Mouse (Mus musculus) right cerebral cortex, postnatal 25 days (tissue): ENCODE data around the gene Ltbp4.

Source experiments
- DNase-seq: peaks from one replicate; pipeline ENCODE4 v3.0.0; 2022

Ltbp4 gene

DNA sequence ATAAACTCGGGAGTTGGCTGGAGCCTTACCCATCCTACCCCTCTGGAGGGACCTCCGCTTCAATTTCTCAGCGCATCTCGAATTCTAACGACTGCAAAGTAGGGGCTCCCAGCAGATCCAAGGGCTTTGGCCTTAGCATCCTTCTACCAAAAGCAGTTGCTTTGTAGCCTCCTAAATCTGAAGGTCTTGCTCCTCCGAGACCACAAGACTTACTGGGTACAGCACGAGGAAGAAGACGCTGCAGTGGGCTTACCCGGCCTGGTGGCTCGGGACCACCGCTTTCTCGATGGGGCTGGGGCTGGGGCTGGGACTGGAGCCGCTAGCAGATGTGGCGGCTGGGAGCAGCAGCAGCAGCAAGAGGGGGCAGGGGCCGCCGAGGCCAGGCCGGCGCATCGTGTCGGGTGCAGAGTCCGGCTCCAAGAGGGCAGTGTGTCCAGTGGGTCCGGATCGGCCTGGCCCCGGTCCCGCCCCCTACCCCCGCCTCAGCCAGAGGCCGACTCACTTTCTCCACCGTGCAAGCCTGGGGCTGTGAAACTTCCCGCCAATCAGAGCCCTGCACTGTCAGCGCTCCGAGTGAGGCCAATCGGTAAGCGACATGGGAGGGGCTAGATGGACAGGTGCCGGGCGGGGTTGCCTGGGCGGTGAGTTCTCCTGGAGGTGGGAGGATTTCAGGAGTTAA is at the start of gene Ltbp4:
Gene Ltbp4 (minus strand): TSS at position 518 of the 679 bp plus-strand sequence.
- no peak for DNase-seq

DNA sequence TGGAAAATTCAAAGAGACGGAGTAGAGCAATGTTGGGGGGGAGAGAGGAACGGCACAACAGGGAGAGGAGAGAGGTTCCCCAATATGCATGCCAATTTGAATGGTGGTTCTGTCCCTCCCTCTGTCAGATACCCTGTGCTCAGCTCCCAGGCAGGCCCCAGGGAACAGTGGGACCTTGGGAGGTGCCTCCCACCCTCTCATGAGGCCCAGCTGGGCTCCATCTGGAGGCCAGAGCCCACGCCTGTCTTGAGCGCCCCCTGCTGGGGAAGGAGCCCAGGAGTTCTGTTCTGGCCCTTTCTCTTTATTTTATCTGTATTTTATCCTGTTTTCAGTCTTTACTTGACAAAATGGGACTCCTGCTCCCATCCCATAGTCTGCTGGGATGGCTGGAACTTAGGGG is 47.2 kb upstream of the Ltbp4 start:
- no peak for DNase-seq

DNA sequence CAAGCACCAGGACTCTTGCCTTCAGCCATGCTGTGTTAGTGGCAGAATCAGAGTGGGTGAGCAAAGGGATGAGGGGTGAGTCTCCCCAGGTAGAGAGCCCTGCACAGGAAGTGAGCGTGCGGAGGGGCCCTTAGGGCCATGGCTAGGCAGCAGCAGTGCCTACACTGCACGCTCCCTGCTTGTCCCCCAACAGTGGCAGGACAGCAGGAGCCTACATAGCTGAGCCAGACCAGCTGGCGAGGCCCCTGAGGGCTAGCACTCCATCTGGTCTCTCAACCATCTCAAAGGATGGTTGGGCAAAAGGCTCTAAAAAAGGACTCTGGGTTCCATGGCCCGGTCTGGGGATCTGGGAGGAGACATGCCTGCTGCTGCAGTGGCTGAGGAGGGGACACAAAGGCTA is 46.6 kb upstream of the Ltbp4 start:
- DNase-seq: no peak

DNA sequence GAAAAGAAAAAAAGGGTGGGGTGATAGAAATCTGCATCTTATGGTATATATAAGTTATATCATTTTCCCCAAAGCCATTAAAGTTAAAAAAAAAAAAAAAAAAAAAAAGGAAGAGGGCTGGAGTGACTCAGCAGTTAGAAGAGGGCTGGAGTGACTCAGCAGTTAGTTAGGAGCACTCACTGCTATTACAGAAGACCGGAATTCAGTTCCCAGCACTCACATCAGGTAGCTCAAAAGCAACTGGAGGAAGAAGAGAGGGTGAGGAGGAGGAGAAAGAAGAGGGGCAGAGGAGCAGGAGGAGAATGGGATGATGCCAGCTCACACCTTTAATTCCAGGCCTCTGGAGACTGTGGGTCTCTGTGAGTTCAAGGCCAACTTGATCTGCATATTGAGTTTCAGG is 45.7 kb upstream of the Ltbp4 start:
- no peak for DNase-seq

DNA sequence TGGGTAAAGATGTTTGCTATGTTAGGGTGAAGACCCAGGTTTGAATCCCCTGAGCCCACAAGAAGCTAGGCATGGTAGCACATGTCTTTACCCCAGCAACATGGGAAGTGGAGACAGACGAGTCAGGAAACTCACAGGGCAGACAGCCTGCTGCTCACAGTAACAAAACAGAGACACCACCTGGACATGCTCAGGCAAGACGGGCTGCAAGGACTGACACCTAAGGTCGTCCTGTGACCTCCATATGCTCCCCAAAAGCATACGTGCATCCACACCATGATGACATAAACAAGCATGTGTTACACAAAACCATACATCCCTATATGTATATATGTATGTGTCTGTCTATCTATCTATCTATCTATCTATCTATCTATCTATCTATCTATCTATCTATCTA is 44.1 kb upstream of the Ltbp4 start:
- DNase-seq: no peak

DNA sequence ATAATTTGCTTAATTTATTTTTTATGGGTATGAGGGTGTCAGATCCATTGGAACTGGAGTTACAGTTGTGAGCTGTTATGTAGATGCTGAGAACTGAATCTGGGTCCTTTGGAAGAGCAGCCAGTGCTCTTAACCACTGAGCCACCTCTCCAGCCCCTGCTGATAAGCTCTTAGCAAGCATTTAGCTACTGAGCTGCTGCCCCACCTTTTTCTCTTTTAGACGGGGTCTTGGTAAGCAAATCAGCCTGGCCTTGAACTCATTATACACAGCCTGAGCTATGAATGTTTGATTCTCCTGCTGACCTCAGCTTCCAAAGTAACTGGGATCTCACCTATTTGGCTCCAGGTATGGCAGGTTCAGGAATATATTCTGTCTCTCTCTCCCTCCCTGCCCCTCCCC is 43.5 kb upstream of the Ltbp4 start:
- no peak for DNase-seq

DNA sequence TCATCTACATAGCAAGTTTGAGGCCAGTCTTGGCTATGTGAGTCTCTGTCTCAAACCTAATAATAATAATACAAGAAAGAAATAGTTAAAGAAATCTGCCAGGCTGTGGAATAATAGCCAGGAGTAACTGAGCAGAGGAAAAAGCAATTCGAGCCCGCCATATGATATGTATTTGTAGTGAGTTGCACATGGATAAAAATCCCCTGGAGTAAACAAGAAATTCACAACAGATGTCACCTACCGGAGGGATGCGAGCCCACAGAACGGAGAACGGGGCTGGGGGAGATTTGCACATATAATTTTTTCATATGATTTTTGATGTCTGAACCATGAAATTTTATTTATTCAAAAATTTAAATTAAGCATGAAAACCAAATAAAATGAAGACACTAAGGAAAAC is 42.3 kb upstream of the Ltbp4 start:
- no peak for DNase-seq

DNA sequence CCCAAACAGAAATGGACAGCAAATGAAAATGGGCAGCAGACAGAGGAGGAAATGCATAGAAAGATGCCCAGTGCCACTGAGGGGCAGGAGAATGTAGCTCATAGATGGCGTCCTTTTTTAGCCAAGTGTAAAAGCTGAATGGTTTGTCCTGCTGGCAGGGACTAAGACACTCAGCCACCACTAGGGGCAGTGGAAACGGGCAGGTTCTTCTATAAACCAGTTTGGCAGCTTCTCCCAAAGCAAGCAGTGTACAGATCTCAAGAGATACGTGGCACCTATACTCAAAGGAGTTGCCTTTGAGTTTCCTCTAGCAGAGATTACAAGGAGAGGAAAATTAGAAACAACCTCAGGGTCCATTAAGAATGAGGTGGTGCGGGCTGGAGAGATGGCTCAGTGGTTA is 40.9 kb upstream of the Ltbp4 start:
- no peak for DNase-seq

DNA sequence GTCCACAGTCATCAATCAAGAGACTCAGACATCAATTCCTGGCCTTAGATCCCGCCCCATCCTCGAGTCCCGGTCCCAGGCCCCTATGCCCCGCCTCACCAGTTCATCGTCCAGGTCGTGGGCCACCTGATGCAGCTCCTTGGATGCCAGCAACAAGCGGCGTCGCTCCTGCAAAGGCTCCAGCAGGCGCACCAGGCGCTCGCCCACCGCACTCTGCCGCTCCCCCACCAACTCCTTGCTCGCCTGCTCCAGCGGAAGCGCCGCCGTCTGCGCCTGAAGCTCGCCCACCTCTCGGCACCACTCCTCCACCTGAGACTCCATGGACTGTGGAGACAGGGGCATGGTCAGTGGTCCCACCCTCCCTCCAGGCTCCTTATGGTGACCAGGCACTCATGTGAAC is 37.8 kb upstream of the Ltbp4 start:
- DNase-seq: peak; percentile 76

DNA sequence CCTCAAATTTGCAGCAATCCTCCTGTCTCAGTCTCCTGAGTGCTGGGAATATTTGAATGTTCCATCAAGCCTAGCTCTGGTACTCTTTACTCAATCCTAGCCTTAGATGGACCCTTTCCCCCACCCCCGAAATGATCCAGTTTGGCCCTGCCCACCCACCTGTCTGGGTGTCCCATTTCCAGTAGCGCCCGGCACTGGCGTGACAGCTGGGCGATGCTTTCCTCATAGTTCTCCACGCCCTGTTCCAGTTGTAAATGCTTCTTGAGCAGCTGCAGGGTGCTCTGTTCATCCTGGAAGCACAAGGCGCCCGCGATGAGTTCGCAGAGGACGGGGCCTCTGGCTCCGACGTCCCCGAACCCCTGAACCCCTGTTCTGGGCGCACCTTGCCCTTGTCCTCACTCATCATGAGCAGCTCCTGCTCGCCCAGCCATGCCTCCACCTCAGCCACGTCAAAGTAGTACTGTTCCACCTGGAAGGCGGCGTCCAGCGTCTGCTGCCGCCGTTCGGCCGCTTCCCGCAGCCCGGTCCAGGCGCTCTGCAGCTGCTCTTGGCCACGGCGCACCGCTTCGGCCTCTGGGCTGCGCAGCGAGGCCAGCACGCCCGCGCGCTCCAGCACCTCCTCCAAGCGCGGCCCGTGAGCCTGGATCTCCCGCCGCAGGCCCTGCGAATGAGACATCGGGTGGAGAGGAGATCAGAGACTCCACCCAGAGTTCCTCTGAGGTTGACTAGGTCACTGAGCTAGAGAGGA is 34.4 kb upstream of the Ltbp4 start:
- no peak for DNase-seq

DNA sequence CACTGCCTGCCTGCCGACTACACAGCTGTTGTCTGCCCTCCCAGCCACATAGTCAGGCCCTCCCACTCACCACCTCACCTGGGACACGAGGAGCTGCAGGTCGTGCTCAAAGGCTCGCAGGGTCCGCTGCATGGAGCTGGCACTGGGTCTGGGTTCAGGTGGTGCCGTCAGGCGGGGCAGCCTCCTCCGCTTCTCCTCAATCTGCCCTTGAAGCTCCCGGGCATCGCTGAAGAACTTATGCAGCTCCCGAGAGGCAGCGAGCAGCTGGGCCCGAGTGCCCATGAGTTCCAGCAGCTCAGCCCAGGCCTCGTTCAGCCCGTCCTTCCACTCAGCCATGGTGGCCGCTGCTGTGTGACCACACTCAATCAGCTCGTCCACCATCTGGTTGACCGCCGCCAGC is 31.6 kb upstream of the Ltbp4 start:
- DNase-seq: no peak

DNA sequence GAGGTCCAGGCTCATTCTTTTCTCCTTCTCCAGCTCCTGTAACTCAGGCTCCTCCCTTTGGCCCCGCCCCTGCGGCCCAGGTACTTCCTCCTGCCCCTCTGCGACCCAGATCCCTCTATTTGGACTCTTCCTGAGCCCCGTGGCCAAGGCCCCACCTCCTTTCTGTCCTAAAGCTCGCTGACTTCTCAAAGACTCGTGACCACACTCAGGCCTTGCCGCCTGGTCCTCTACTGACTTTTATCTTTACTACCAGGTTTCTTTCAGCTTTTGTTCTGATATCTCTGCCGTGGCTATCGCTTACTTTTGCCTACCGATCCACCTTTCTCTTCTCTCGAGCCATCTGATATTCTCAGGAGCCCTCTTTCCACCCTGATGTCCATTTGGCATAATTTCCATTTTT is 30.5 kb upstream of the Ltbp4 start:
- DNase-seq: no peak

DNA sequence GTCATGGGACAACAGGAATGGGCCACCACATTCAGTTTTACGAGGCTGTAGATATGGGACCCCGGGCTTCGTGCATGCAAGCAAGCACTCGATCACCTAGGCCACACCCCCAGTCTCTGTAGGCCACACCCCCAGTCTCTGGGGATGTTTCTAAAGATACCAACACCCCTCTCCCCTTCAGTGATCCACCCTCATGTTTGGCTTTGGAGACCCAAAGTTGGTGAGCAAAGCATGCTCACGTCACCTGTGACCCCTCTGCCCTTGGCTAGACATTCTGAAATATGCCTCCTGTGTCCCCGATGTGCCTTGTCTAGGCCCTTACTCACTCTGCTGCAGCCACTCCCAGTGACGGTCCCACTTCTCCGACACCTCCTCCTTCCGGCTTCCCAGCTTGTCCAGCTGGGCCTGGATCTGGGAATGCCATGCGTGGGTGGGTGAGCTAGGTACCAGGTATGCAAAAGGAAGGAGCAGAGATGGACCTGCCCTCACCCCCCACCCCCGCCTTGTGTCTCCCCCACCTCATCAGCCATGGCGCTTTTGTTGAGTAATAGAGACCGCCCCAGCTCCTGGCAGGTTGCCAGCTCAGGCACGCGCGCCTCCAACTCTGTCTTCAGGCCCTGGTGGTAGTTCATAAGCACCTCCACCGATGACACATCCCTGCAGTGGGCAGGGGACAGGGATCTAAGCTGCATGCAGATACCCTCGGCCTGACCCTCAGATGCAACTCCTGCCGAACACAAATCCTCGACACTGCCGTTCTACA is 28.8 kb upstream of the Ltbp4 start:
- DNase-seq: peak; percentile 54

DNA sequence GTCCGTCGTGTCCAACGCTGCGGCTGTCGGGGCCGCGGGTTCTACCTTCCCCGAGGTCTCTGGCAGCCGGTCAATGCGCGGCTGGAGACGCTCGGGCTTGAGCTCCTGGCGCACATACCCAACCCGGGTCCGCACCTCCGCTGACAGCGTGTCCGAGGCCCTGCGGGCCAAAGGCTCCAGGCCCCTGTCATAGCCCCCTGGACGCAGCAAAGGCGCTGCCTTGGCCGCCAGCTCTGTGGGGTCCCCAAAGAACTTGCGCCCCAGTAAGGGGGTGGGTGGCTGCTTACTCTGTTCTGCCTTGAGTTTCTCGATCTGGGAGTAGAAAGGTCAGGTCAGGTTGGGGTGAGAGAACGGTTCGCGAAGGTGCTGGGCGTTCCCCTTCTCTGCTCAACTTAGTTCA is 26.9 kb upstream of the Ltbp4 start:
- no peak for DNase-seq

DNA sequence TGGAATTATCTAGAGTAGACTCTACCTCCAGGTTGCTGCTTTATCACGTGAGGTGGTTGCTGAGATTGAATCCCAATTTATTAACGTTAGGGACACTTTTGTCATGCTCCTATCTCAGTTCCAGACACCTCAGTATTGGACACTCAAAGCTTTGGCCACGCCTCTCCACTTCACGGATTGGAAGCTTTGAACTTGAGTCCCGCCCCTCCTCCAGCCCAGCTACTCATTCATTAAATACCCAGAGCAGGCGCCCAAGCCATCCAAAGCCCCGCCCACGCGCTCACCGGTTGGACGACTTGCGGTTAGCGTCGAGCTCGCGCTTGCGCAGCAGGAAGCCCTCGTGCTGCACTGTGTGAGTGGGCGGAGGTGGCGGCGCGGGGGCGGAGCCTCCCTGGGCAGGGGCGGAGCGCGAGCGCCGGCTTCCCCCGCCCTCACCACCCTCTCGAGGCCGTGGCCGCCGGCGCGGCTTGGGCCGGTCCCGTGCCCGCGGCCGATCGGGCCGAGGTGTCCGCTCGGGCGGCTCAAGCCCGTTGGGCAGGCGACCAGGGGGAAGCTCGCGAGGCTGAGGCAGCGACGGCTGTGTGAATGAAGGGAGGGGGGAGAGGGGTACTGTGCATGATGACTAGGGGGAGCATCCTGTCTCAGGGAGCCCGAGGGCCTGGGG is 23.9 kb upstream of the Ltbp4 start:
- peak; percentile 96 for DNase-seq

DNA sequence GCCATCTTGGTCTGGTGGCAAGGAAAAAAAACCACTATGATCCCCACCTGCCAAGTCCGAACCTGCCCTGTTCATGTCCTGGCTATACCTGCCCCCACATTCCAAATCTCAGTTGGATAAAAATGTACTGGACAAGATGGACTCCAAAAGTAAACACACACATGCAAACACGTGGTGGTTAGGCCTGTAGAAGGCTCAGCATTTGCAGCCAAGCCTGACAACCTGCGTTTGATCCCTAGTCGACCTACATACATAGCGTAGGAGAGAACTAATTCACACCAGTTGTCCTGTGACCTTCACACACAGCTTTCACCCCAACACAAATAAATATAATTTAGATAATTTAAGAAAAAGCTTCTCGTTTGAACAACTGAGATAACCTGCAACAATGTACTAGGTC is 23.3 kb upstream of the Ltbp4 start:
- no peak for DNase-seq

DNA sequence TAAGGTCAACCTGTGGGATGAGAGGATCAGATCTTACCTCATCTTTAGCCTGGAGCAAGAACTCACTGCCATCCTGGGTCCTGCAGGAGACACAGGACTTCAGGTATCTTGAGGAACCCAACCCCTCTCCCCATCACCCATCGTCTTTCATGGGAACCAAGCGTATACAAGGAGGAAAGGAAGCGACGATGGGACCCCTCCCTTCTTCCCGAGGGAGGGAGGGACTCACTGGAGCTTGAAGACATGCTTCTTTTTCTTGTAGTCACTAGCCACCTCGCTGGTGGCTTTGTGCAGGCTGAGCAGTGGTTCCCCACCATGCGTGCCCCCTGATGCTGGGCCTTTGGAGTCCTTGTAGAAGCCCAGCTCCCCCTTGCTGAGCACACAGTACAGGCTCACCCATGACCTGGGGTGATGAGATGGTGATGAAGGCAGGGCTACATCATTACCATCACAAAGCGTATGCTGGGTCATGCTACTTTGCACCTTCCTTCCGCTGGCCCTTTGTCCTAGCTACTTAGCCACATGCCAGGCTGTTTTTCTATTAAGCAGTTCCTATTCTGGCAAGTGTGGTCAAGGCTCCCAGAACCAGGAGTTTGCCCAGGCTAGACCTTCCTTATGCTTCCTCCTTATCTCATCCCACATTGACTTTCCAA is 22.3 kb upstream of the Ltbp4 start:
- no peak for DNase-seq

DNA sequence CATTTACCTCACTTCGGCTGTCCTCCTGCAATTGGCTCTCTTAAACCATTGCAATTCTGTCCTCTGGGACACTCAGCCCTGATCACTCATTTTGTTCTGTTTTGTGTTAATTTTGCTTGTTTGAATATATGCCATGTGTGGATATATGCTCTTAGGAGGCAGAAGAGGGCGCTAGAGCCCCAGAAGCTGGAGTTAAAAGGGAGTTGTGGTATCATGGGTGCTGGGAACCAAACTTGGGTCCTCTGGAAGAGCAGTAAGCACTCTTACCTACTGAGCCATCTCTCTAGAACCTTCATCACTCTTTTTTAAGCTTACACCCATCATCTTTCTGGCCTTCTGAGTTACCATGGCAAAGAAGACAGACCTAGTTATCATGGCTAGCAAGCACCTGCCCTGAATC is 21.7 kb upstream of the Ltbp4 start:
- DNase-seq: no peak

DNA sequence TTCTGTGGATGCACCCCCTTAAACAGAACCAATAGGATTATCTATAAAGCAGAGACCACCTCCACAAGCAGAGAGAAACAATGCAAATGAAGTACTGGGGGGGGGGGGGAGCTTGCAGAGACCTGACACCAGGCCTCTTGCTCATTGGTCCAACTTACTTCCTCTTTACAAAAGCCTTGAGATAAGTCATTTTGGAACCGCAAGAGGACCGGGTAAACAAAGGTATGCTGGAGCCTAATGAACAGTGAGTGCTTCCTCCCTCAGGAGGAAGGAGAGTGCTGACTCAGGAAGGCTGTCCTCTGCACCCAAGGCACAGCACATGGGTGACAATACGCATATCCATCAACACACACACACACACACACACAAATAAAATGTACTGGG is 20.1 kb upstream of the Ltbp4 start:
- DNase-seq: no peak

DNA sequence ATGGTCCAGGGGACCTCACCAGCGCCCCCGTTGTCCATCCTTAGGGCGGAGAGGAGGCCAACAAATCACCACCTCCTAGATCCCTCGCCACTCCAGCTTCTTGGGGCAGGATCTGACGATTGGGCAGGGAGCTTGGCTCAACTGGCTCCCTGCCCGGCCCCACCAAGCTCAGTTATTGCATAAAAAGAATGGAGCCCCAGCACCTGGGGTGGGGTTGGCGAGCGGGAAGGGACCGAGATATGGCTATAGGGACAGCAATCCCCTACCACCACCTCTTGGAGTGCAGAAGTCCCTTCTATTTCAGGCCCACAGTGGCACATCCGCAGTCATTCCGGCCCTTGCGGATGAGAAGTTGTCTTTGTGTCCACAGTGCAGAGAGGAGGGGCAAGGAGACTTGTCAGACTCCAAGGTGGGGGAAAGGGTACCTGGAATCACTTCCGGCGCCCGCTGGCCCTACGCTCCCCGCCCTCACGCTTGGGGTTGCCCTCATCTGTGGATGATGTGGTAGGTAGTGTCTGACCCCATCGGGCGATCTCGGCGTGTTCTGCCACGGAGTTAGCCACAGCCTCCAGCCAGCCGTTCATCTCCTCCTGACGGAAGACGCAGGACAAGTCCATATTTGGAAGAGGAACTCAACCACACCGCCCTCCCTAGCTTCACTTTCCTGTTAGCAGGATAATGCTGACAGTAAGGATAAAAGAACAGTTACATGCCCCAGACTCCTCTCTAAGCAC is 19.5 kb upstream of the Ltbp4 start, which contains the start of gene Gm20479:
Gene Gm20479 (minus strand): TSS at position 559 of the 734 bp plus-strand sequence.
- DNase-seq: no peak

DNA sequence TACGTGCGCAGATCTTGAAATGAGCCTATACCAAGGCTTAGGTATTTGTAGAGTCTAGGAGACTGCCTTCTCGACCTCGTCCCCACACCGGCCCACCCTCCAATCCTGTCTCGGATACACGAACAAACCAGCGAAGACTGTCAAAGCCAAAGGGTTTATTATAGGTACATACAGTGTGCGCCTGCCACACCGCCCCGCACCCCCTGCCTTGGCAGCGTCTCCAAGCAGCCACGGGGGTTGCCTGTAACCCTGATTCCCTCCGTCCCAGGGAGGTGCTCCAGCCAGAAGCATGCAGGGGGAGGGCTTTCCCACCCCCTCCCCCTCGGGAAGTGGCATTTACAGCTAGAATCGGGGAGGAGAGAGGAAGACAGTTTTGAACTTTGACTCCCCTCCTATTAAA is 18.8 kb upstream of the Ltbp4 start:
- no peak for DNase-seq

DNA sequence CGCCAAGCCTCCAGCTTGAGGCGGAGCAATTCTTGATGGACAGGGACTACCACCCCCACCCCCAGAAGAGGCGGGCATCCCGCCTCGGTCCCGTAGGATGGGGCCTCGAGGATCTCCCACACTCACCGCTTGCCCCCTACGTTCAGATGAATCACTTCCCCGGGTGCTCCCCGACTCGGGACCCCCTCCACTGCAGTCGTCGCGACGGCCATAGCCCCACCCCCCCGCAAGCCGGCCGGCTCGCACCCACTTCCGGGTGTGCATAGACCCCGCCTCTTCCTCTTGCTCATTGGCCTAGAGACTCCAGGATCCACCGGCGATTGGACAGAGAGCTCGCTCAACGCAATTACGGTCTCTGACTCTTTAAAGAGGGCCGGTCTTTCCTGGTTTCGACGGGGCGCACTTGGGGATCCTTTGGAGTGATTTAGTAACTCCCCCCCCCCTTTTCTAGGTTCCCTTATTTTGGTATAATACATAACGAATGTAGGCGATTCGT is 18.3 kb upstream of the Ltbp4 start, which contains the start of gene Shkbp1:
Gene Shkbp1 (minus strand): TSS at position 275 of the 496 bp plus-strand sequence.
- DNase-seq: peak; percentile 79
